ENCODE assay signal across 17 mouse cellular contexts in genomic region chr13:106100239-106100638, GRCm38 (mm10).
"Had no signal": no experiment of that assay in that cellular context is flagged by ENCODE, and none has a peak within 500 bp of the region (broad histone marks: within the 10 kb centered on the region; RNA-seq: fewer than 3 reads in every experiment).

No protein-coding gene starts in this region.

- H3K27ac ChIP-seq: neural tube, embryonic 12.5 days; neural tube, embryonic 13.5 days; neural tube, embryonic 15.5 days; stomach, embryonic 15.5 days; stomach, postnatal 0 days had no signal

- H3K4me3 ChIP-seq: neural tube, embryonic 12.5 days; neural tube, embryonic 13.5 days; neural tube, embryonic 15.5 days; stomach, embryonic 15.5 days had no signal

- DNase-seq: retina, postnatal 1 day; right cerebral cortex, adult 18-20 months; right cerebral cortex, postnatal 14 days; right cerebral cortex, postnatal 25 days; right cerebral cortex, postnatal 4 days; spleen, adult 18-20 months; thymus, adult 18-20 months; thymus, adult 2 months; thymus, postnatal 14 days; thymus, postnatal 25 days; thymus, postnatal 36 days; thymus, postnatal 4 days had no signal
